Mouse (Mus musculus): Measurements from ENCODE around the gene Spsb3.

The Spsb3 gene

DNA sequence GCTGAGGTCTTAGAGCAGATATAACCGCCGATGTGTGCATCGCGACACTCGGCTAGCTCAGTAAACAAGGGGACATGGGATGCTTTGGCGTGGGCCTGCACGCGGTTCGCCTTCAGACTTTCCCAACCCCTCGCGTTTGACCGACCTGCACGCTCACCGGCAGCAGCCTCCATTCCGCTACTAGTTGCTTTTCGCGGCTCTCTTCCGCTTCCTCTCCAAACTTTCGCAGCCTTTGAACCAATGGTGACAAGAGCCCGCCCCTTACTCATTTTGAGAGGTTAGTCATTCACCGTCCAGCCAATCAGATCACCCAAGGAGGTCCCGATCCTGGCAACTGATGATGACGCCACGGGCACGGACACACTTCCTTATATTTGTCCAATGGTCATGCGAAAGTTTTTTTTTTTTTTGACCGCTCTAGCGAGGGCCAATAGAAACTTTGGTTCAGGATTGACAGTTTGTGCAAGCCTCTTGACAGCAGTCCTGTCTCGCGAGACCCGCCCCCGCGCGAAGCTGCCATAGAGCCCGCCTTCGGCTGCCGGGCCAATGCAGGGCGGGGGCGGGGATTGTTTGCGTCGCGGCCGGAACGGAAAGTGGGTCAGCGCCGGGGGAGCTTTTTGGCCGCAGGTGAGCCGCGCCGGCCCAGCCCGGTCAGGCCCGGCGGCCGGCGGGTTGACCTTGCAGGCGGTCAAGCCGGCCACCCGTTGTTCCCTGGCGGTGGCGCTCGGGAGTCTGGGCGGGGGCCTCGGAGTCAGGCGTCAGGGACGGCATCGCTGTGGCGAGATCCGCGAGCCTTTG, at the start of gene Spsb3, which contains the start of gene Nubp2:
Spsb3 (plus strand) TSS at position 510 of the 798 bp plus-strand sequence.
Nubp2 (minus strand) TSS at position 216 of the 798 bp plus-strand sequence.
- peak; percentile 99 to 100 for DNase-seq (ENCODE audit: low spot score in 2 of 2)

DNA sequence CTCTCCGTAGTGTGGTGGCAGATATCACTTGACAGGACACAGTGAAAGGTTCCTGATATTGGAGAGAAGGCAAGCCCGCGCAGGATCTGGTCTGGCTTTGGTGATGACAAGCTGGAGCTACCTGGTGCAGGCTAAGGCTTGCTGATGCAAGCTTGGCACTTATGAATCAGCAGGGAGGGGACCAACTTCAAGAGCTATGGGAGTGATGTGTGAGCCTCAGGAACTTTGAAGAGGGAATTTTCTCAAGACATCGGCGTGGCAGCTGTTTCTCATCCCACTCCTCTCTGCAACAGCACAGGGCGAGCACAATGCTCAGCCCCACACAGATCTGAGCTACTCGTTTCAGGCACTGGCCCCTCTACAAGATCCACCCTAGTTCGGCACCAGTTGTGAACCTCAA, 46.6 kb upstream of the Spsb3 start, which contains the start of gene Hagh:
Hagh (plus strand) TSS at position 302 of the 400 bp plus-strand sequence.
- DNase-seq (ENCODE audit: low spot score in 2 of 2), result no peak

DNA sequence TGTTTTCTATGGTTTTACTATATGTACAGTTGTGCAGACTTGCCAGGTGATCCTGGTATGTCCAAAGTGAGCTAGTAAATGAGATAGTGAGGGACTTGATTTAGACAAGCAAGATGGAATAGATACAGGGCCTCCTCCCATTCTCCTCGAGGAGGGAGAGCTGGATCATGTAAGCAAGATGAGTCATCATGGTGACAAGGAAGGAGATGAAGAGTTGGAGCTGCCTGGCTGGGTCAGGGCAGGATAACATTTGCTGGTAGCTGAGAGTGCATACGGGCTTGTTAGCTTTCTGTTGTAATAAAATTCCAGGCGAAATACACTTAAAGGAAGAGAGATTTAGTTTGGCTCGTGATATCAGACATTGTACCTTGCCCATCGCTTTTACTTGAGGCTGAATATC, 46.1 kb upstream of the Spsb3 start:
- no peak for DNase-seq (ENCODE audit: low spot score in 2 of 2)

GRCm38 (mm10) chr17:24841133-24841532, 45.3 kb upstream of the Spsb3 start:
- DNase-seq (ENCODE audit: low spot score in 2 of 2), result no peak

DNA sequence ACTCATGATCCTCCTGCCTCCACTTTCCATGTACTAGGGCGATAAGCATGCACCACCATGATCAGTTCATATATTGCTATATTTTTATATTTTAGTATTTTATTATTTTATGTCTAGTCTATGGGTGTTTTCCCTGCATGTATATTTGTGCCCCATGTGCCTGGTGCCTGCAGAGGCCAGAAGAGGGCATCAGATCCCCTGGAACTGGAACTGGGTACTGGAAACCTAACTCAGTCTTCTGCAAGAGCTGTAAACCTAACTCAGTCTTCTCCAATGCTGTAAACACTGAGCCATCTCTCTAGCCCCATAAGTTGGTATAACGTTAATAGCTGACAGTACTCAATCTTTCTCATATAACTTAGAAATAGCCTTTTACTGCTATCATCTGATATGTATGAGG, 43.8 kb upstream of the Spsb3 start:
- DNase-seq (ENCODE audit: low spot score in 2 of 2), result no peak

GRCm38 (mm10) chr17:24844525-24844924, 41.9 kb upstream of the Spsb3 start:
- no peak for DNase-seq (ENCODE audit: low spot score in 2 of 2)

DNA sequence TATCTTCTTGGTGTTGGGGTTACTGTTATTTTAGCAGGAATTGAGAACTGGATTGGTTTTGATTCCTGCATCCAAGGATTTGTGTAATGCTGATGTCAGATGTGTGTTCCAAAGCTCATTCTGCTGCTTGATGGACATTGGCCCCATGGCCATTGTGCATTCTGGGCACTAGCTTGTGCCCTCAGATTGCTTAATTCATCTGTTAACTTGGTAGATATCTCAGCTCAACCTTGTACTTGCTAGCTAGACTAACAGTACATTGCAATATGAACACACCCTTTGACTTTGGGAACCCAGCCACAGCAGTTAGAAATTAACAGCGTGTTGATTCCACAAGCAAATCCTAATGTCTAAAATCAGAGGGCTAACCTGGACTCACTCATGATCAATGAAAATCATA, 39.1 kb upstream of the Spsb3 start:
- no peak for DNase-seq (ENCODE audit: low spot score in 2 of 2)

GRCm38 (mm10) chr17:24848600-24849031, 37.8 kb upstream of the Spsb3 start:
- no peak for DNase-seq (ENCODE audit: low spot score in 2 of 2)

- no peak for DNase-seq (ENCODE audit: low spot score in 2 of 2)
Observed at GRCm38 (mm10) chr17:24849733-24850064, 36.7 kb upstream of the Spsb3 start.

GRCm38 (mm10) chr17:24850065-24850772, 36.2 kb upstream of the Spsb3 start, which contains the start of gene Fahd1:
TSS of gene Fahd1 (minus strand) at chr17:24850364.
- peak; percentile 95 to 98 for DNase-seq (ENCODE audit: low spot score in 2 of 2)

- no peak for DNase-seq (ENCODE audit: low spot score in 2 of 2)
Observed at GRCm38 (mm10) chr17:24850773-24851127, 35.7 kb upstream of the Spsb3 start.

GRCm38 (mm10) chr17:24851381-24852125, 34.9 kb upstream of the Spsb3 start:
- DNase-seq (ENCODE audit: low spot score in 2 of 2), result no peak

DNA sequence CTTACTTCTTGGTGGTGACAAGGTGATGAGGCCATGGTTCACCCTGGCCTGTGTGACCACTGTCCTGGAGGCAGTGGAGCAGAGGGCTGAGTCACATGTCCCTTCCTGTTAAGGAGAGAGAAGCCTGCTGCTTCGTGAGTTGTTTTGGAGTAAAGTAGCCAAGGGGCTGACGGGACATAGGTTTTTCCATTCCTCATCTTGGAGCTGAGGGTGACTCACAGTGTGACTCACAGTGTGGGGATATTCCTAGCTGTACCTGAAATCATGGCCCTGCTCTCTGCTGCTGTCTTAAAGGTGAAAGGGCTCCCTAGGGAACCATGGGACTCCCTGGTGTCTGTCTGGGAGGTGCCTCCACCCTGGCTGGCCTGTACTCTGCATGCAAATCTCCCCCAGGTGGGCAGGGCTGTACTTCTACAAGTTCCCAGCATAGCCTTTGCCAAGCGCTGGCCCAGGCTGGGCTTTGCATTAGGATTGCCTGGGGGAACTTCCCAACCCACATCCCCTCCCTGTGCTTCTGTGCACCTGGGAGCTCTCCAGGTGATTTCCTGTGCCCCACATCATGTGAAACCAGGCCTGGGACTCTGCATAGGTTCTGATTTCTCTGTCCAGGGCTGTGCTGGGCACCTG, 30.5 kb upstream of the Spsb3 start:
- DNase-seq (ENCODE audit: low spot score in 2 of 2), result no peak

- no peak for DNase-seq (ENCODE audit: low spot score in 2 of 2)
Observed at GRCm38 (mm10) chr17:24856589-24856988, 29.9 kb upstream of the Spsb3 start.

- DNase-seq (ENCODE audit: low spot score in 2 of 2), result no peak
Observed at GRCm38 (mm10) chr17:24857831-24858470, 28.5 kb upstream of the Spsb3 start.

GRCm38 (mm10) chr17:24858967-24859366, 27.5 kb upstream of the Spsb3 start:
- no peak for DNase-seq (ENCODE audit: low spot score in 2 of 2)

DNA sequence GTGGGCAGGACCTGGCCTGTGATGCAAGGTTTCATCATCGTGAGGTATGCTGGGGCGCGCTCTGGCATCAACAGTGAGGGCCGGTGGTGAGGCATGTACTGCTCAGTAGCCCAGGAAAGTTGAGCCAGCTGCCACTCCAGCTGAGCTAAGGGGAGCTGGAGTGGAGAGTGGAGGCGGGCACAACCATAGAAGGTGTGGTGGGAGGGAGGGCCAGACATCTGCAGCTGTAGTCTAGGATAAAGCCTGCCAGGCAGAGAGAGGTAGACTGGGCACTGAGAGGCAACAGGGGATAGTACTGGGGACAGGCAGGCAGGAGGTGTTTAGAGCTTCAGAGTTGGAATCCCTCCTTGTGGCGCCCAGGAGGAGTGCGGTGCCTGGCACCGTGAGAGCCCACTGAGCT, 26.4 kb upstream of the Spsb3 start:
- no peak for DNase-seq (ENCODE audit: low spot score in 2 of 2)

DNA sequence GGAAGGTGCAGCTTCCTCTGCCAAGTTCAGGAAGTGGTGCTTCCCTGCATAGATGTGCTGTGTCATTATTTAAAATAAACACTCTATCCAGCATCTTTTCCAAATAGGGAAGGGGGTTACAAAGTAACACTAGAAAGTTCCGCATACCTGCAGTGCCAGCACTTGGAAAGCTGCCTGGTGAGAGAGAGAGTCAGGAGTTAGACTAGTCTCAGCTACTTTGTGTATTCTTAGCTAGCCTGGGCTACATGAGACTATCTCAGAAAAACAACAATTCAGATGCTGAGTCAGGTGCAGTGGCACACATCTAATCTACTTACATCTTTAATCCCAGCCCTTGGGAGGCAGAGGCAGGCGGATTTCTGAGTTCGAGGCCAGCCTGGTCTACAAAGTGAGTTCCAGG, 24.7 kb upstream of the Spsb3 start:
- DNase-seq (ENCODE audit: low spot score in 2 of 2), result no peak

GRCm38 (mm10) chr17:24865776-24866175, 20.7 kb upstream of the Spsb3 start, which contains the start of gene Igfals:
TSS of gene Igfals (plus strand) at chr17:24865997.
- DNase-seq (ENCODE audit: low spot score in 2 of 2), result no peak

- DNase-seq (ENCODE audit: low spot score in 2 of 2), result peak in 1 of 2 experiments; percentile 27
Observed at GRCm38 (mm10) chr17:24867914-24868313, 18.5 kb upstream of the Spsb3 start.

DNA sequence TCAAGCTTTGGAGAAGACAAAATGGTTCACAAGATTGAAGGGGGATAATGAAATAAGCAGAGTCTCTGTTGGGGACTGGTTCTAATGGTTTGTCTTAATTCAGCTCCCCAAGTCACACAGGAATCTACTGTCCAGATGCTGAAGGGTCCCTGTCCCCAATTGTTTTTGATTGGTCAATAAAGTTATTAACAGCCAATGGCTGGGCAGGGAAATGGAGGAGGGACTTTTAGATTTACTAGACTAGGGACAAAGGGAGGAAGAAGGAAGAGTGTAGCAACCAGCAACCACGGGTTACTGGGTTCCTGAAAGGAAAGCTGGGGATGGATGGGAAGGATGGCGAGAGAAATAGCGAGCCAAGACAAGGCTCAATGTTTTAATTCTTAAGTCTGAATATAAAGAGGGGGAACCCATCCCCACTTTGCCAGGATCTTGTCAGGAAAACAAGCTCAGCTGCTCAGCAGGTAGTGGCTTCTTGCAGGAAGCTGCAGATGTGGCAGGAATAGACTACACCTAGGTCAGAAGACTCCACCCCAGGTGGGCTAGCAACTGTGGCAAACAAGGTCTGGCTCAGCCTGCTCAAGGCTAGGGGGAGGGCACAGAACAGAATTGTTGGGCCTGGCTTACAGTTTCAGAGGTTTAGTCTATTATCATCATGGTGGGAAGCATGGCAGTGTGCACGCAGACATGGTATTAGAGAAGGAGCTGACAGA, 12.6 kb upstream of the Spsb3 start:
- no peak for DNase-seq (ENCODE audit: low spot score in 2 of 2)
